Mouse (Mus musculus) midbrain, embryonic 10.5 days (tissue): ENCODE measurements around the gene Trp73. TPM values are rescaled to one million over a fixed set of nuclear protein-coding genes. Genes with fewer than 3 reads are reported as not detected.

Source experiments
- DNase-seq: peaks from one replicate; pipeline ENCODE4 v3.0.0-alpha.2; 2017; ENCODE audit warnings: low spot score
- H3K27ac ChIP-seq: fragments of 300-500 bp; sonication (generic); replicated peaks from 2 replicates; pipeline ENCODE4 v1.5.1; 2016; ENCODE audit warnings: mild to moderate bottlenecking
- H3K27me3 ChIP-seq: fragments of 300-500 bp; sonication (generic); 2 replicates; pipeline ENCODE4 v1.6.1; 2016; ENCODE audit warnings: low read depth, mild to moderate bottlenecking; ENCODE audit not compliant: poor library complexity, severe bottlenecking
- H3K36me3 ChIP-seq: fragments of 300-500 bp; sonication (generic); 2 replicates; pipeline ENCODE4 v1.6.1; 2016; ENCODE audit warnings: mild to moderate bottlenecking, moderate library complexity
- H3K4me1 ChIP-seq: fragments of 300-500 bp; sonication (generic); 2 replicates; pipeline ENCODE4 v1.6.1; 2016
- H3K4me3 ChIP-seq: fragments of 300-500 bp; sonication (generic); 2 replicates; pipeline ENCODE4 v1.5.1; 2016; ENCODE audit warnings: mild to moderate bottlenecking, moderate library complexity
- H3K9me3 ChIP-seq: fragments of 300-500 bp; sonication (generic); replicated peaks from 2 replicates; pipeline ENCODE4 v1.6.1; 2016; ENCODE audit warnings: mild to moderate bottlenecking
- WGBS: fragments of 180-500 bp; shearing (Covaris S2); methylation state at CpG from one replicate; pipeline ENCODE4 v1.1.7; 2016; 5-methylcytosine and 5-hydroxymethylcytosine counted together
- polyA plus RNA-seq: library from polyadenylated mRNA; unstranded; fragments of >200 nt; fragmentation: Nextera tagmentation; extraction: Ambion mirVana; gene quantifications from 2 replicates; pipeline ENCODE4 v1.2.1, GENCODE M21; 2016

Trp73 gene
- polyA plus RNA-seq = 0.30 and 0.36 TPM in 2 replicates

DNA sequence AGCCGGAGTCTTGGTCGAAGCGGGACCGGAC, at the start of gene Trp73:
Gene Trp73, minus strand, starts transcription at position 27 of the 31 bp plus-strand sequence.
- Histone ChIP-seq H3K27ac (peak within 1 kb of the TSS; percentile 72), H3K4me1 (peaks cover 40% of the 10 kb centered on the region), H3K9me3 (no peaks in the 10 kb centered on the region), H3K4me3 (peak within 1 kb of the TSS; percentile 63), H3K36me3 (no peaks in the 10 kb centered on the region), H3K27me3 (peaks cover 84% of the 10 kb centered on the region)
- DNase-seq = no peak
- 0% methylated on average over 2 of the region's 4 CpGs for WGBS

DNA sequence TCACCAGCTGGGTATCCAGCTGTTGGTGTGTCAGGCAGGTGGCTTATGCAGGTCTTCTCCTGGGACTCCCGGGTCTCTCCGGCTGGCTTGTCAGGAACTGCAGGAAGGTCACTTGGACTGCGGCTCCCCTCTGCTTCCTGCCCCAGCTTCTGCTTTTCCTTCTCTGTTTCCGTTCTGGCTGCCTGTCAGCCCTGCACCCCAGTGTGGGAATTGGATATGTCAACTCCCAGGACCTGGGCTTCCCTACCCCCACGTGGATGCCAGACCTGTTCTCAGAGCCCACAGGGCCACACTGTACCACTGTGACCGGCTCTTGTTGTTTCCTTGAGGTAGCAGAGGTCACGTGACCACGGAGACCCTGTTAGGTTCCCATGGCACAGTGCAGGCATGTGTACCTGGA, 48.9 kb upstream of the Trp73 start:
- Histone ChIP-seq H3K27ac (no peak overlapping the region), H3K9me3 (no peaks in the 10 kb centered on the region), H3K27me3 (no peaks in the 10 kb centered on the region), H3K36me3 (peaks cover 23% of the 10 kb centered on the region), H3K4me3 (no peak overlapping the region), H3K4me1 (peaks cover 4% of the 10 kb centered on the region; the same call in 1 of the 2 replicates)
- no peak for DNase-seq
- WGBS = 76% methylated on average over 8 of the region's 8 CpGs

GRCm38 (mm10) chr4:154186002-154186537, 46.1 kb upstream of the Trp73 start:
- DNase-seq = no peak
- H3K4me3 ChIP-seq = no peak overlapping the region
- peaks cover 4% of the 10 kb centered on the region; the same call in 1 of the 2 replicates for H3K4me1 ChIP-seq
- no peaks in the 10 kb centered on the region for H3K9me3 ChIP-seq
- no peak overlapping the region for H3K27ac ChIP-seq
- 87% methylated on average over 11 of the region's 11 CpGs for WGBS
- H3K36me3 ChIP-seq = peaks cover 31% of the 10 kb centered on the region
- no peaks in the 10 kb centered on the region for H3K27me3 ChIP-seq

- no peaks in the 10 kb centered on the region for H3K27me3 ChIP-seq
- peaks cover 30% of the 10 kb centered on the region for H3K36me3 ChIP-seq
- no peak overlapping the region for H3K4me3 ChIP-seq
- peaks cover 4% of the 10 kb centered on the region; the same call in 1 of the 2 replicates for H3K4me1 ChIP-seq
- H3K27ac ChIP-seq = no peak overlapping the region
- no peak for DNase-seq
- no peaks in the 10 kb centered on the region for H3K9me3 ChIP-seq
- WGBS = 77% methylated on average over 5 of the region's 5 CpGs
Observed at GRCm38 (mm10) chr4:154185001-154185400, 45.0 kb upstream of the Trp73 start.

DNA sequence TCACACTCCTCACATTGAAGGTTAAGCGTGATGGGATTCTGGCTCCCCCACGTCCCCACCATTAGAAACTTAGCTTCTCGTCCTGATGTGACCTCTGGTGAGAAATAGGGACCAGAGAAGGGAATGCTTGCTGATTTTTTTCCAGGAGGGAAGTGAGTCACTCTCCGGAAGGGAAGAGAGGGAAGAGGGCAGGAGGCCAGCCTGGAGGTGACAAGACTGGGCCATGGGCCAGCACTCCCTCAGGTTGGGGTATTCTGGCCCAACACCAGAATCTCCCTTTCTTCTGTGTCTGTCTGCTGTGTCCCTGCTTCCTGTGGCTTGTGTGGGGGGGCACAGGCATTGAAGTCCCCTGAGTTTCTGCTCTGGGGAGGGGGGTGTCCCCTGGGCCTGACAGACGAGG, 43.6 kb upstream of the Trp73 start:
- peaks cover 34% of the 10 kb centered on the region for H3K36me3 ChIP-seq
- H3K4me1 ChIP-seq = peaks cover 4% of the 10 kb centered on the region; the same call in 1 of the 2 replicates
- DNase-seq = no peak
- H3K4me3 ChIP-seq = no peak overlapping the region
- H3K9me3 ChIP-seq = no peaks in the 10 kb centered on the region
- no peak overlapping the region for H3K27ac ChIP-seq
- 87% methylated on average over 5 of the region's 5 CpGs for WGBS
- H3K27me3 ChIP-seq = no peaks in the 10 kb centered on the region

GRCm38 (mm10) chr4:154181001-154181400, 41.0 kb upstream of the Trp73 start:
- no peaks in the 10 kb centered on the region for H3K9me3 ChIP-seq
- DNase-seq = no peak
- peaks cover 11% of the 10 kb centered on the region; the same call in 1 of the 2 replicates for H3K4me1 ChIP-seq
- no peak overlapping the region for H3K27ac ChIP-seq
- H3K4me3 ChIP-seq = no peak overlapping the region
- 97% methylated on average over 7 of the region's 7 CpGs for WGBS
- peaks cover 50% of the 10 kb centered on the region for H3K36me3 ChIP-seq
- no peaks in the 10 kb centered on the region for H3K27me3 ChIP-seq

DNA sequence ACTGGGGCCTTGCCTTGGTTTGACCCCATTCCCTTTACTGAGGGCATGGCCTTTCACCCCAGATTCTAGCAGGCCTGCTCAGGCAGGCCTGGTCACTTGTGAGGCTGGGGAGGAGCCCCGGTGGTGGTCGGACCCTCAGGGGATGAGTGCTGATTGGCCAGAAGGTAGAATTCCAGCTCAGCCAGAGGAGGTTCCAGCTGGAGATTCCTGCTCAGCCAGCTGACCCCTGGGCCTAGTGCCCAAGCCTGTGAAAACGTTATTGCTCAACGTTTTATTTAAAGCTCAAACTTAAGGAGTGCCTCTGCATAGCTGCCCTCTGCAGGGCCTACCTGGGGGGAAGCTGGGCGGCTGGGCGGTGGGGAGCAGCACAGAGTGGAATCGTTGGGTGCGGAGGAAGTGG, 37.2 kb upstream of the Trp73 start:
- Histone ChIP-seq H3K9me3 (no peaks in the 10 kb centered on the region), H3K36me3 (peaks cover 26% of the 10 kb centered on the region), H3K27ac (no peak overlapping the region), H3K4me1 (peaks cover 38% of the 10 kb centered on the region), H3K4me3 (no peak overlapping the region), H3K27me3 (peaks cover 14% of the 10 kb centered on the region)
- 72% methylated on average over 8 of the region's 8 CpGs for WGBS
- DNase-seq = no peak

DNA sequence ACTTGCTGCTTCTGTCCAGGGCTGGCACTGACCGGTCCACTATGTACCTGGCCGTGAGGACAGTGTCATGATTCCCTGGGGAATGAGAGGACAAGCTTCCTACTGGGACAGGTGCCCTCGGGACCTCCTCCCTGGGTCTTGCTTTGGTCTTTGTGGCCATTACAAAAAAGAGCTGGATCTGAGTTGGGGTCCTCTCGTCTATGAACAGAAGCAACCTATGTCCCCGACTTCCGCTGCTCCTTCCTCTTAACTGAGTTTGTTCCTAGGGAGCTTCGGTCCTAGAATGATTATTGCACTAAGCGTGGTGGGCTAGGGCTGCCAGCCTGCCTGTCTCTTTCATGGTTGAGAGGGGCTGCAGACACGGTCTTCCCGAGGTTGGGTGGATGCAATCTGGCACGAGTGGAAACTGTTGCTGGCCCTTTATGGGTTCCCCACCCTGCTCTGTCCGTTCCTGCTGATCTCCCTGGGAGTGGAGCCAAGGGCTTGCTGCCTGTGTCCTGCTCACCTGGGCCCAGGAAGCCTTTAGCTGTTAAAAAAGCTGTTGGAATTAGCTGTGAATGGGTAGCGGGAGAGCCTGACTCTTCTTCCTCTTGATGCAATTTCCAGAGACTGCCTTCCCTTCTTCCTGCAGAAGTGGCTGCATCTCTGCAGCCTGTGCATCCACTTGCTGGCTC, 32.1 kb upstream of the Trp73 start:
- Histone ChIP-seq H3K27ac (peak overlapping the region; percentile 79), H3K4me3 (peak overlapping the region; percentile 70), H3K27me3 (peaks cover 61% of the 10 kb centered on the region), H3K36me3 (0 out of 2 replicates have a peak, but pooled peaks cover 2% of the 10 kb centered on the region), H3K9me3 (no peaks in the 10 kb centered on the region), H3K4me1 (peaks cover 65% of the 10 kb centered on the region)
- 45% methylated on average over 13 of the region's 13 CpGs for WGBS
- DNase-seq = no peak

- DNase-seq = peak; percentile 67
- Histone ChIP-seq H3K27me3 (peaks cover 61% of the 10 kb centered on the region), H3K9me3 (no peaks in the 10 kb centered on the region), H3K4me1 (peaks cover 58% of the 10 kb centered on the region), H3K27ac (peak overlapping the region; percentile 79), H3K4me3 (peak overlapping the region; percentile 70), H3K36me3 (no peaks in the 10 kb centered on the region)
- WGBS = 1% methylated on average over 37 of the region's 37 CpGs
Observed at GRCm38 (mm10) chr4:154171151-154171930, 31.3 kb upstream of the Trp73 start.

DNA sequence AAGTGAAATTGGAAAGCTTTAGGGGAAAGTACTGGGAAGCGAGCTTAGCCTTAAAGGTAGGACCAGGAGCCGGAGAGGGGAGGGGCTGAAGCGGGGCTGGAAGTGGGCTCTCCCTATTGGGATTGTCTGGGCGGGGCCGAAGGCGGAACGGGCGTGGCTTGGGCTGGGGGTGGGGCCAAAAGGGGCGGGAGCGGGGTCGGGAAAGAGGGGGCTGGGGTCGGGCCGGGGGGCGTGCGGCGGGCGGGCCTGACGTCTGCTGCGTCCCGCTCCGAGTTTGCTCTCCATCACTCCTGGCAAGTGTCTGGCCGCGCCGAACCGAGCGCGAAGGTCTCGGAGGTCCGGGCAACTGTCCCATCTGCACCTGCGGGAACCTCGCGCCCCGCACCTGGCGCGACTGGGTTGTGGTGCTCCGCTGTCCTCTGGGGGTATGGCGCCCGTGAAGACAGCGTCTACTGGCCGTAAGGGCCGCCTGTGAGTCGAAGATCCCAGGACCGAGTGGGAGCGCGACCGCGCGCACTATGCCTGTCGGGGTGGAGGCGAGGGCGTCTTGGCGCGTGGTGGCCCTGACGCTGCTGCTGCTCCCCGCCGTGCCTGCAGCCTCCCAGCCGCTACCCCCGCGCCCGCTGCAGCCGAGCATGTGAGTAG, 30.6 kb upstream of the Trp73 start, which contains the start of gene Megf6:
Gene Megf6, plus strand, starts transcription at position 225 of the 645 bp plus-strand sequence.
- peaks cover 61% of the 10 kb centered on the region for H3K27me3 ChIP-seq
- H3K9me3 ChIP-seq = no peaks in the 10 kb centered on the region
- no peaks in the 10 kb centered on the region for H3K36me3 ChIP-seq
- peaks cover 52% of the 10 kb centered on the region for H3K4me1 ChIP-seq
- under 1% methylated on average over 51 of the region's 61 CpGs for WGBS
- peak within 1 kb of the TSS; percentile 79 for H3K27ac ChIP-seq
- peak within 1 kb of the TSS; percentile 70 for H3K4me3 ChIP-seq
- DNase-seq = peak; percentile 85

GRCm38 (mm10) chr4:154170021-154170420, 30.0 kb upstream of the Trp73 start:
- Histone ChIP-seq H3K9me3 (no peaks in the 10 kb centered on the region), H3K27ac (0 out of 2 replicates have a peak overlapping the region, but pooled peaks have one; percentile 79), H3K4me3 (peak overlapping the region; percentile 70), H3K36me3 (no peaks in the 10 kb centered on the region), H3K4me1 (peaks cover 51% of the 10 kb centered on the region), H3K27me3 (peaks cover 61% of the 10 kb centered on the region)
- DNase-seq = no peak
- 2% methylated on average over 15 of the region's 15 CpGs for WGBS

DNA sequence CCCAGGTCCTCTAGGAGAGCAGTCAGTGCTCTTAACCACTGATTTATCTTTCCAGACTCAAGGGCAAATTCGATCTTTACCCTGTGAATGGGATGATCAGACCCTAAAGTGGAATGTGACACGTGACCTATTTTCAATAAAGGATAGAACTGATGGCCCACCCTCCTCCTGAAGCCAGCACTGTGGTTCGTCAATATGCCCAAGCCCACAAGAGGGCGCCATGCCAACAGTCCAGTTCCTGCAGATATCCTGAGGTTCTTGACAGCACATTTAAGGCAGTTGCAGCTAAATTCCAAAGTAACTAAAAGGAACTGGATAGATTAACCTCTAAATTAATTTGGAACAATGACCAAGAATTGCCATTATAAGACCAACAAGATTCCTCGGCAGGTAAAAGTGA, 27.0 kb upstream of the Trp73 start:
- no peak overlapping the region for H3K4me3 ChIP-seq
- peaks cover 44% of the 10 kb centered on the region for H3K27me3 ChIP-seq
- 28% methylated on average over 5 of the region's 5 CpGs for WGBS
- peak; percentile 55 for DNase-seq
- H3K27ac ChIP-seq = no peak overlapping the region
- peaks cover 27% of the 10 kb centered on the region for H3K4me1 ChIP-seq
- H3K9me3 ChIP-seq = no peaks in the 10 kb centered on the region
- no peaks in the 10 kb centered on the region for H3K36me3 ChIP-seq

GRCm38 (mm10) chr4:154163296-154163695, 23.3 kb upstream of the Trp73 start:
- H3K4me1 ChIP-seq = peaks cover 25% of the 10 kb centered on the region
- H3K4me3 ChIP-seq = no peak overlapping the region
- no peaks in the 10 kb centered on the region for H3K9me3 ChIP-seq
- H3K27ac ChIP-seq = no peak overlapping the region
- WGBS = 15% methylated on average over 7 of the region's 7 CpGs
- peaks cover 6% of the 10 kb centered on the region for H3K27me3 ChIP-seq
- peaks cover 6% of the 10 kb centered on the region for H3K36me3 ChIP-seq
- DNase-seq = peak; percentile 75
